Mouse (Mus musculus) right cerebral cortex, adult 18-20 months (tissue): ENCODE measurements around the gene Bpifb4.
A peak's percentile ranks its signal among the peaks of the same experiment; 100 is the strongest.

Experiments used
- DNase-seq: peaks from one replicate; pipeline ENCODE4 v3.0.0; 2022; ENCODE audit warnings: mixed read lengths

The Bpifb4 gene

GRCm38 (mm10) chr2:153937843-153938242, at the start of gene Bpifb4:
TSS of gene Bpifb4 (plus strand) at chr2:153938212.
- DNase-seq = no peak

- DNase-seq = no peak
These were observed 38.9 kb upstream of the Bpifb4 start for GRCm38 (mm10) chr2:153899111-153899510.

- no peak for DNase-seq
These were observed 37.9 kb upstream of the Bpifb4 start, which contains the start of gene Bpifb6 for GRCm38 (mm10) chr2:153900088-153900487. TSS of gene Bpifb6 (plus strand) at chr2:153900388.

GRCm38 (mm10) chr2:153902726-153903125, 35.3 kb upstream of the Bpifb4 start:
- no peak for DNase-seq

GRCm38 (mm10) chr2:153906626-153907025, 31.4 kb upstream of the Bpifb4 start:
- no peak for DNase-seq

- peak; percentile 20 for DNase-seq
These were observed 23.9 kb upstream of the Bpifb4 start for GRCm38 (mm10) chr2:153914151-153914550.

- no peak for DNase-seq
These were observed 20.1 kb upstream of the Bpifb4 start, which contains the start of gene Bpifb3 for GRCm38 (mm10) chr2:153917930-153918329. TSS of gene Bpifb3 (plus strand) at chr2:153918230.

GRCm38 (mm10) chr2:153921246-153921645, 16.8 kb upstream of the Bpifb4 start:
- peak; percentile 54 for DNase-seq

- peak; percentile 18 for DNase-seq
These were observed 8.1 kb upstream of the Bpifb4 start for GRCm38 (mm10) chr2:153929871-153930413.

- DNase-seq = no peak
These were observed 6.9 kb upstream of the Bpifb4 start for GRCm38 (mm10) chr2:153931125-153931524.

GRCm38 (mm10) chr2:153933311-153933710, 4.7 kb upstream of the Bpifb4 start:
- no peak for DNase-seq

GRCm38 (mm10) chr2:153935348-153935747, 2.7 kb upstream of the Bpifb4 start:
- no peak for DNase-seq

- peak; percentile 41 for DNase-seq
These were observed 5.5 kb downstream of the Bpifb4 start for GRCm38 (mm10) chr2:153943537-153943936.

GRCm38 (mm10) chr2:153944567-153944966, 6.6 kb downstream of the Bpifb4 start:
- no peak for DNase-seq

- DNase-seq = peak; percentile 39
These were observed 14.9 kb downstream of the Bpifb4 start for GRCm38 (mm10) chr2:153952897-153953296.

GRCm38 (mm10) chr2:153953836-153954235, 15.8 kb downstream of the Bpifb4 start:
- DNase-seq = no peak

- DNase-seq = peak; percentile 38
These were observed 24.9 kb downstream of the Bpifb4 start for GRCm38 (mm10) chr2:153962821-153963331.

- DNase-seq = peak; percentile 16
These were observed 25.3 kb downstream of the Bpifb4 start for GRCm38 (mm10) chr2:153963334-153963733.

GRCm38 (mm10) chr2:153970221-153970620, 32.2 kb downstream of the Bpifb4 start:
- no peak for DNase-seq

GRCm38 (mm10) chr2:153974582-153974981, 36.6 kb downstream of the Bpifb4 start, which contains the start of gene Bpifa6:
TSS of gene Bpifa6 (plus strand) at chr2:153974945.
- no peak for DNase-seq

- DNase-seq = peak; percentile 42
These were observed 57.8 kb downstream of the Bpifb4 start for GRCm38 (mm10) chr2:153995770-153996169.

- DNase-seq = no peak
These were observed 62.5 kb downstream of the Bpifb4 start for GRCm38 (mm10) chr2:154000501-154000900.

GRCm38 (mm10) chr2:154001056-154001455, 63.0 kb downstream of the Bpifb4 start:
- no peak for DNase-seq

GRCm38 (mm10) chr2:154004456-154004855, 66.4 kb downstream of the Bpifb4 start:
- DNase-seq = no peak

GRCm38 (mm10) chr2:154005094-154005493, 67.1 kb downstream of the Bpifb4 start:
- no peak for DNase-seq
